Mouse (Mus musculus) myocyte (in vitro differentiated cells): Measurements from ENCODE around the gene Tspan5.

Experiments
- MAX ChIP-seq: IDR thresholded peaks from one replicate; pipeline ENCODE4 v1.6.1; 2011; ENCODE audit warnings: low read depth, mild to moderate bottlenecking, control low read depth
- POLR2A ChIP-seq: IDR thresholded peaks from one replicate; pipeline ENCODE4 v1.6.1; 2011; ENCODE audit warnings: low read depth, mild to moderate bottlenecking, control low read depth, moderate library complexity; ENCODE audit not compliant: insufficient read length
- SRF ChIP-seq: IDR thresholded peaks from one replicate; pipeline ENCODE4 v1.6.1; 2011; ENCODE audit warnings: low read depth; ENCODE audit not compliant: control insufficient read depth, insufficient read length

GRCm38 (mm10) chr3:138820296-138820695 is 78.3 kb downstream of the Tspan5 start:
- TF ChIP-seq SRF (no peak), POLR2A (no peak), MAX (no peak)
